Mouse (Mus musculus): Measurements from ENCODE around the gene Mypn. TPM values are rescaled to one million over a fixed set of nuclear protein-coding genes. Genes with fewer than 3 reads are reported as not detected.

Mypn gene
- polyA plus RNA-seq, 1 experiment from 2014 or later: 0.06 TPM

DNA sequence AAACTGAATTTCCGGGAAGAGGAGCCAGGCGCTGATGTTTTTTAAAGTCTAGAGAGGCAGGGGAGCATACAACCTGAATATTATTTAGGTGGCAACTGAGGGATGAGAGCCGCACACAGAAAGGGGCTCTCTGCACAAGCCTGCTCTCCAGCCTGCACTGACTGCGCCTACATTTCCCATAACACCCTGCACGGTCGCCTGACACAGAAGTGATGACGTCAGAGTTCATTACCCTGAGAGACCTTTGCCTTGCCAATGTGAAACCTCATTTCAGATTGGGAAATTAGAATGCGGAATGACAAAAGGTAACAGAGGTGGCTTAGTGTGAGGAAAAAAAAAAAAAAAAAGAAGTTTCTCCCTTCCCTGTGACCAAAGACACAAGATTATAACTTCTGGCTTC, 81.2 kb downstream of the Mypn start:
- H3K9me3 ChIP-seq: no peaks in the 10 kb centered on the region
- H3K9ac ChIP-seq: no peak overlapping the region
- H3K36me3 ChIP-seq: no peaks in the 10 kb centered on the region
- ATAC-seq (ENCODE audit: insufficient read depth, low FRiP score, low read depth): no peak
- H3K27ac ChIP-seq: no peak overlapping the region
- WGBS: 34% methylated on average over 8 of the region's 8 CpGs
- no peaks in the 10 kb centered on the region for H3K4me1 ChIP-seq
- H3K4me3 ChIP-seq (replicated peaks): no peak overlapping the region
- H3K27me3 ChIP-seq (replicated peaks): no peaks in the 10 kb centered on the region
- H3K4me2 ChIP-seq: no peak overlapping the region

DNA sequence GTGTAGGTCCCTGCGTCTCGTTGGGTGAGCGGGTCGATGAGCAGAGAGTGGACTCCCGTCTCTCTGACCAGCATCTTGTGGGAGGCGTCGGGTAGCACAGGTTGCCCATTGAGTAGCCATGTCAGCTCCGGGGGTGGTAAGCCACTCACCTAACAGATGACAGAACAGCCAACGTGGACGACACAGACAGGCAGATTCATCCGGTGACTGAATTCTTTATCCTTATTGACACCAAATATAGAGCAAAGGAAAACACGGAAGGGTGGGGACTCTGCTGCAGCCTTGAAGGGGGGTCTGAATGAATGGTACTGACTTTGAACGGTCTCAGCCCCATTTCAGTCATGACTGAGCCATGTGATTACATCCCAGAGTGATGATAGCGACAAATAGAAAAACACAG, 81.8 kb downstream of the Mypn start:
- H3K4me2 ChIP-seq: no peak overlapping the region
- no peaks in the 10 kb centered on the region for H3K9me3 ChIP-seq
- no peaks in the 10 kb centered on the region for H3K36me3 ChIP-seq
- no peak for ATAC-seq (ENCODE audit: insufficient read depth, low FRiP score, low read depth)
- 83% methylated on average over 14 of the region's 14 CpGs for WGBS
- H3K9ac ChIP-seq: no peak overlapping the region
- H3K4me1 ChIP-seq: no peaks in the 10 kb centered on the region
- no peak overlapping the region for H3K4me3 ChIP-seq (replicated peaks)
- no peaks in the 10 kb centered on the region for H3K27me3 ChIP-seq (replicated peaks)
- H3K27ac ChIP-seq: no peak overlapping the region

DNA sequence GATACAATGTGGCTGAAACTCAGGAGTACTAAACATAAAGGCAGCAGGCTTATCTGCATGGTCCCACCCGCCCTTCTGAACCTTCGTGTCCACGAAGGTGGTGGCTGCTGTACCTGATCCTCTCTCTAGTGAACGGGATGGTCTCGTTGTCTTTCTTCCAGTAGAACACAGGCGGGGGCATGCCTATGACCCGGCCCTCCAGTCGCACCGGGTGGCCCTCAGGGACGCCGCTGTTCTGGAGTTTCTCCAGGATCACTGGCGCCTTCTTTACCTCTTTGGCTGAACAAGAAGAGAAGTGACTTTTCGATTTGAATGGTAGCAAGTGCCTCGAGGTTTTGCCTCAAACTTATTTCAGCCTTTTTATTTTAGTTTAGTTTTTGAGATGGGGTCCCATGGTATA, 83.8 kb downstream of the Mypn start:
- H3K4me3 ChIP-seq (replicated peaks): no peak overlapping the region
- WGBS: 76% methylated on average over 14 of the region's 14 CpGs
- no peak for ATAC-seq (ENCODE audit: insufficient read depth, low FRiP score, low read depth)
- H3K27ac ChIP-seq: no peak overlapping the region
- H3K9ac ChIP-seq: no peak overlapping the region
- no peaks in the 10 kb centered on the region for H3K36me3 ChIP-seq
- no peaks in the 10 kb centered on the region for H3K9me3 ChIP-seq
- H3K27me3 ChIP-seq (replicated peaks): no peaks in the 10 kb centered on the region
- H3K4me1 ChIP-seq: no peaks in the 10 kb centered on the region
- no peak overlapping the region for H3K4me2 ChIP-seq

DNA sequence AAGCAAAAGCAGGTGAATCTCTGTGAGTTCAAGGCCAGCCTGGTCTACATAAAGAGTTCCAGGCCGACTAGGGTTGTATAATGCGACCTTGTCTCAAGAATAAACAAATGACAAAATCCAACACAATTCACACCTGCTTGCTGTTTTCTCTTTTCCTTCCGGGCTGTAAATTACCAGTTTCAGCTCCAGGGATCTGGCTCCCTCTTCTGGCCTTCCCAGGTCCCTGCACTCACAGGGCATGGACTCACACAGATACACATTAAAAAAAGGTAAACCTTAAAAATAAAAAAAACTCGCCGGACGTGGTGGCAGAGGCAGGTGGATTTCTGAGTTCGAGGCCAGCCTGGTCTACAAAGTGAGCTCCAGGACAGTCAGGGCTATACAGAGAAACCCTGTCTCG, 86.2 kb downstream of the Mypn start:
- Histone ChIP-seq H3K4me3 (replicated peaks) (no peak overlapping the region), H3K9me3 (no peaks in the 10 kb centered on the region), H3K27ac (no peak overlapping the region), H3K9ac (no peak overlapping the region), H3K4me1 (no peaks in the 10 kb centered on the region), H3K4me2 (no peak overlapping the region), H3K27me3 (replicated peaks) (no peaks in the 10 kb centered on the region), H3K36me3 (no peaks in the 10 kb centered on the region)
- no peak for ATAC-seq (ENCODE audit: insufficient read depth, low FRiP score, low read depth)
- 92% methylated on average over 8 of the region's 8 CpGs for WGBS

DNA sequence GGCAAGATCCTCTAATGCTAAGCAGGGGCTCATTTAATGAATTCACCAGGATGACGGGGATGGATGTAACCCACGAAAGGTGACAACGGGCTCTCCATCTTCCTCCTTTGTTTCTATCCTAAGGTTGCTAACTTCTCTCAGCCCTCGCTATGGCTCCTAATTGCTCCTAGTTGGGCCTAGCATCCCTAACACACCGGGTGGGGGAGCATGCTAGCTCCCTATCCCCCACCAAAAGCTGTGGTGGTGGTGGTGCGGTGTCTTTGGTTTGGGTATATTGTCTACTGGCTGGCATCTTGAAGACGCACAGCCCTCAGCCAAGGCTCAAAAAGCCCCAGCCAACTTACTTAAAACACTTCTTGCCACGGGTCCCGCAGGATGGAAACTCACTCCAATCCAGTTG, 87.4 kb downstream of the Mypn start:
- no peak overlapping the region for H3K27ac ChIP-seq
- no peak overlapping the region for H3K4me3 ChIP-seq (replicated peaks)
- H3K4me2 ChIP-seq: no peak overlapping the region
- whole genome bisulfite sequencing: 93% methylated on average over 9 of the region's 9 CpGs
- H3K9me3 ChIP-seq: no peaks in the 10 kb centered on the region
- H3K36me3 ChIP-seq: no peaks in the 10 kb centered on the region
- H3K4me1 ChIP-seq: no peaks in the 10 kb centered on the region
- H3K27me3 ChIP-seq (replicated peaks): no peaks in the 10 kb centered on the region
- no peak for ATAC-seq (ENCODE audit: insufficient read depth, low FRiP score, low read depth)
- no peak overlapping the region for H3K9ac ChIP-seq

DNA sequence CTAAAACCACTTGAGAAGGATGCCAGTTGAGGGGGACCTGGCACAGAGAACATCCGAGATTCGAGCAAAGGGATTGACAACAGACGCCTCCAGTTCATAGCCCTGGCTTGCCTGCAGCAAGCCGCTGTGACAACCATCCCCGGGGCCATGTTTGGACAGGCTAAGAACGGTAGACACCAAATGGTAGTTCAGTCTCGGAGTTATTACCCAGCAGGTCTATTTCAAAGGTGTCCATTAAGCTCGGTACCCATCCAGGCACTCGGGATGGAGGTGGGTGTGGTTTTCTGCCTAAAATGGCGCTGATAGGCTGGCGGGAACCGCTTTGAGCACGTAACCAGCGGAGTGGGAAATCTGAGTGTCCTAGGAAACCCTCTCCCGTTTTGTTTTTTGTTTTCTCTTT, 87.9 kb downstream of the Mypn start:
- no peaks in the 10 kb centered on the region for H3K36me3 ChIP-seq
- no peak overlapping the region for H3K4me3 ChIP-seq (replicated peaks)
- H3K9ac ChIP-seq: no peak overlapping the region
- 86% methylated on average over 15 of the region's 15 CpGs for WGBS
- H3K27ac ChIP-seq: no peak overlapping the region
- no peaks in the 10 kb centered on the region for H3K27me3 ChIP-seq (replicated peaks)
- H3K4me2 ChIP-seq: no peak overlapping the region
- no peaks in the 10 kb centered on the region for H3K9me3 ChIP-seq
- H3K4me1 ChIP-seq: no peaks in the 10 kb centered on the region
- ATAC-seq (ENCODE audit: insufficient read depth, low FRiP score, low read depth): no peak

DNA sequence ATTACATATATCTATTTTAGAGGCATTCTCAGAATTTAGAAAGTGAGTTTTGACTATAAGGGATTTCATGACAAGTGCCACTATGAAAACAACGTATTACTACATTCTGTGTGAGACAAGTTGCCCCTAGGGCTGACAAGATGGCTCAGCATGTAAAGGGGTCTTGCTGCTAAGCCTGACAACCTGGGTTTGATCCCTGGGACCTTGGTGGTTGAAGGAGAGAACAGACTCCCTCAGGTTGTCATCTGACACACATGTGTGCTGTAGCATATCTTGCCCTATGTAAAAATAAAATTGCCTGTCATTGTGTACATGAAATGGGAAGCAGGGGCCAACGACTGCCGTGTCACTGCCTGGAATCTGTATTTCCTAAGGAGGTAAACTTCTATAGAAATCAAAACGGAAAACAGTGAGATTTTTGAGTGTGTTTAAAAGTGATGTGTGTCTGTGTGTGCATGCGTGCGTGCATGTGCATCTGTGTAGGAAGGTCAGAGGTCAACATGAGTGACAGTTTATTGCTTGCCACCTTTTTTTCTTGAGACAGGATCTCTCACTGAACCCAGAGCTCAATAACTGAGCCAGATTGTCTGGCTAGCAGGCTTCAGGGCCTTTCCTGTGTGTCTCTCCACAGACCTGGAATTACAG, 89.9 kb downstream of the Mypn start:
- H3K27me3 ChIP-seq (replicated peaks): no peaks in the 10 kb centered on the region
- no peaks in the 10 kb centered on the region for H3K9me3 ChIP-seq
- H3K4me2 ChIP-seq: no peak overlapping the region
- no peak overlapping the region for H3K9ac ChIP-seq
- ATAC-seq (ENCODE audit: insufficient read depth, low FRiP score, low read depth): no peak
- H3K27ac ChIP-seq: no peak overlapping the region
- H3K36me3 ChIP-seq: no peaks in the 10 kb centered on the region
- no peak overlapping the region for H3K4me3 ChIP-seq (replicated peaks)
- no peaks in the 10 kb centered on the region for H3K4me1 ChIP-seq
- 83% methylated on average over 6 of the region's 6 CpGs for WGBS

DNA sequence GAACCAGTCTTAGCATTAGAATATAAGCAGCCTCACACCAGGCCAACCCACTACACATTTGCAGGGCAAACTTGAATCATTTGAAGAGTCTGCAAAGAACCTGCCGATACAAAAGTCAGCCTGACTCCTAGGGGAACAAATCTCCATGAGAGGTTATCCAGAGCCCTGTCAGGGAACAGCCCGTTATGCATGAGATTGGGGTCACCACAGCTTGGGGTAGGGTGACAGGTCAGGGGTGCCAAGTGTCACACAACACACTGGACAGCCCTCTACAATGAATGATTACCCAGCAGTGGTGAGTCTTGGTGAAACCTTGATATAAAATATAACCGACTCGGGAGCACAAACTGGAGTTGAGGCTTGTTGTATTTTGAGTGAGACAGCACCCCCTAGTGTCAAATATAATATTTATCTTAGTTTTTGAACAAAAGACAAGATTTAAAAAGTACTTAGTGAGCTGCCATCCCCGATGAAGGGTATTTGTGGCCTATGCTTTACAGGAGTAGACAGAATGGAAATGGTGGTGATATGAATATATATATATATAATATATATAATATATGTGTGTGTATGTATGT, 90.6 kb downstream of the Mypn start:
- H3K4me3 ChIP-seq (replicated peaks): no peak overlapping the region
- WGBS: 50% methylated on average over 5 of the region's 5 CpGs
- no peak overlapping the region for H3K4me2 ChIP-seq
- no peaks in the 10 kb centered on the region for H3K9me3 ChIP-seq
- no peaks in the 10 kb centered on the region for H3K27me3 ChIP-seq (replicated peaks)
- H3K36me3 ChIP-seq: no peaks in the 10 kb centered on the region
- ATAC-seq (ENCODE audit: insufficient read depth, low FRiP score, low read depth): no peak
- H3K4me1 ChIP-seq: no peaks in the 10 kb centered on the region
- no peak overlapping the region for H3K27ac ChIP-seq
- no peak overlapping the region for H3K9ac ChIP-seq

DNA sequence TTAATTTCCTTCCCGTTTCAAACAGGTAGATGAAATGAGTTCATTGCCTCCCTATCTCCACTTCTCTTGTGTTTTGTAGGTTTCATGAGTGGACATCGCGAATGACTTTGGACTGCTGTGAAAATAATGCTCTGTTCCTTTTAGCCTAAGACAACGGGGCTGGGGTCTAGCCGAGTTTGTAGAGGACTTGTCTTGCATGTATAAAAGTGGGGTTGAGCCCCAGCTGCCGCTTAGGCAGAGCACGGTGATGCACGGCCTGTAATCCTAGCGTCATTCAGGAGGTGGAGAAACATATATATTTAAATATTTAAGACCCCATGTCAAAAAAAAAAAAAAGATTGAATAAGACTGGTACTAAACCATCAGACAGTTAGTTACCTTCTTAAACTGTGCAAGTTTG, 103.1 kb downstream of the Mypn start:
- Histone ChIP-seq H3K9ac (no peak overlapping the region), H3K36me3 (no peaks in the 10 kb centered on the region), H3K9me3 (no peaks in the 10 kb centered on the region), H3K4me3 (replicated peaks) (peak overlapping the region; percentile 51), H3K4me1 (peaks cover 5% of the 10 kb centered on the region; the same call in 1 of the 2 replicates), H3K27me3 (replicated peaks) (peaks cover 19% of the 10 kb centered on the region; the same call in 1 of the 2 replicates), H3K4me2 (peak overlapping the region; percentile 92), H3K27ac (no peak overlapping the region)
- no peak for ATAC-seq (ENCODE audit: insufficient read depth, low FRiP score, low read depth)
- 18% methylated on average over 9 of the region's 9 CpGs for WGBS

DNA sequence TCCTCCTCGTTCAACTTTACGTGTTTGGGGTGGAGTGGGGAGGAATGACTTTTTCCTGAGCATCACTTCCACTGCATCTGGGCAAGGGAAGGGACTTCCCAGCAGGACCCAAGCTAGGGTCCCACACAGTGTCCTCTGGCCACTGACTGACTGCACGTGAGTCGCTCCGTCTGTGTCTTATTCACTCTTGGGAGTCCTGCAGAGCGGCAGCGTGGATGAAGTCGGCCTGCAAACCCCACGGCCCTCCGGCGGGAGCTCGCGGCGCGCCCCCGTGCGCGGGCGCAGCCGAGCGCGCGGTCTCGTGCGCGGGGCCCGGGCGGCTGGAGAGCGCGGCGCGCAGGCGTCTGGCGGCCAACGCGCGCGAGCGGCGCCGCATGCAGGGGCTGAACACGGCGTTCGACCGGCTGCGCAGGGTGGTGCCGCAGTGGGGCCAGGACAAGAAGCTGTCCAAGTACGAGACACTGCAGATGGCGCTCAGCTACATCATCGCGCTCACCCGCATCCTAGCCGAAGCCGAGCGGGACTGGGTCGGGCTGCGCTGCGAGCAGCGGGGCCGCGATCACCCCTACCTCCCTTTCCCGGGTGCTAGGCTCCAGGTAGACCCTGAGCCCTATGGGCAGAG, 103.7 kb downstream of the Mypn start:
- H3K9me3 ChIP-seq: no peaks in the 10 kb centered on the region
- H3K4me2 ChIP-seq: peak overlapping the region; percentile 92
- no peak overlapping the region for H3K27ac ChIP-seq
- peak overlapping the region; percentile 37; the same call in 1 of the 2 replicates for H3K9ac ChIP-seq
- under 1% methylated on average over 62 of the region's 62 CpGs for WGBS
- peaks cover 5% of the 10 kb centered on the region; the same call in 1 of the 2 replicates for H3K4me1 ChIP-seq
- H3K27me3 ChIP-seq (replicated peaks): peaks cover 19% of the 10 kb centered on the region; the same call in 1 of the 2 replicates
- peak; percentile 86; the same call in 1 of the 2 replicates for ATAC-seq (ENCODE audit: insufficient read depth, low FRiP score, low read depth)
- H3K4me3 ChIP-seq (replicated peaks): peak overlapping the region; percentile 51
- no peaks in the 10 kb centered on the region for H3K36me3 ChIP-seq

DNA sequence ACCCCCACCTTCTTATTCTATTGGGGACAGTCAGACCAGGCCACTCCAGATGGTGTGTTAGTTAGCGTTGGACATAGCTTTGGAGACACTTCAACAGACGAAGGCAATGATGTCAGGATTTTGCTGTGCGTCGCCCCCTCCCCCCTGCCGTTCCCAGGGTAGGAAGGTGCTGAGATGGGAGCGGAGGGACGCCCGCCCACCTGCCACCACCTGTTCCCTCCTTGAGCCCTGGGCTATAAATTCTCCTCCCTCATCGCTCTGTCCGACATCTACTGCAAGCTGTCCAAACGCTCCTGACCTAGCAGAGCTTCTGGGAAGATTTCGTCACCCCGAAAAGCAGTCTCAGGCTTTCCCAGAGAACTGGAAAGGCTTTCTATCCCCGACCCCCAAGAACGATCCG, 104.2 kb downstream of the Mypn start, which contains the start of gene Atoh7:
TSS of gene Atoh7 (plus strand) at position 131 of the 400 bp plus-strand sequence.
- Histone ChIP-seq H3K4me2 (peak within 1 kb of the TSS; percentile 92), H3K27me3 (replicated peaks) (peaks cover 19% of the 10 kb centered on the region; the same call in 1 of the 2 replicates), H3K36me3 (no peaks in the 10 kb centered on the region), H3K4me3 (replicated peaks) (peak within 1 kb of the TSS; percentile 51), H3K9ac (peak within 1 kb of the TSS; percentile 37; the same call in 1 of the 2 replicates), H3K27ac (no peak within 1 kb of the TSS), H3K4me1 (peaks cover 5% of the 10 kb centered on the region; the same call in 1 of the 2 replicates), H3K9me3 (no peaks in the 10 kb centered on the region)
- WGBS: 5% methylated on average over 16 of the region's 16 CpGs
- ATAC-seq (ENCODE audit: insufficient read depth, low FRiP score, low read depth): no peak

DNA sequence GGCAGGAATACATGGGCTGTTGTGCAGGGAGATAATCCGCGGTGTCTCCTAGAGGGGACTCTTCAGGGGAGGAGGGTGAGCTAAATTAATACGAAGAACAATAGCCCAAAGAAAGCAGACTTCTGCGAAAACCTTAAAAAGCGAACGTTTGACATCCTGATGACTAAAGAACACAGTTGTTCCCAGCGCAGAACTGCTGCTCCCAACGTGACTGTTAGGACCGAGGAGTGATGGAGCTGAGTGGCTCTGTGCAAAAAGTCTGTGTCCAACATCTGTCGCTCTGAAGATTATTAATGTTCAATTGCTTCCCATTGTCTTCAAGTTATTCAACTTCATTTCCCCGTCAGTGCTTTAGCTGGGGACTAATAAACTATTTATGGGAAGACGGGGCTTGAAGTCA, 105.6 kb downstream of the Mypn start:
- Histone ChIP-seq H3K27ac (no peak overlapping the region), H3K36me3 (no peaks in the 10 kb centered on the region), H3K4me2 (no peak overlapping the region), H3K4me3 (replicated peaks) (no peak overlapping the region), H3K4me1 (peaks cover 5% of the 10 kb centered on the region; the same call in 1 of the 2 replicates), H3K9me3 (no peaks in the 10 kb centered on the region), H3K27me3 (replicated peaks) (peaks cover 19% of the 10 kb centered on the region; the same call in 1 of the 2 replicates), H3K9ac (no peak overlapping the region)
- no peak for ATAC-seq (ENCODE audit: insufficient read depth, low FRiP score, low read depth)
- WGBS: 64% methylated on average over 12 of the region's 12 CpGs

Data from stomach, embryonic 15.5 days (tissue).